Mouse (Mus musculus) embryonic facial prominence, embryonic 10.5 days (tissue): ENCODE measurements around the gene Itga9. TPM values are rescaled to one million over a fixed set of nuclear protein-coding genes. Genes with fewer than 3 reads are reported as not detected.

Source experiments
- DNase-seq: peaks from one replicate; pipeline ENCODE4 v3.0.0-alpha.2; 2017; ENCODE audit warnings: low spot score
- H3K27ac ChIP-seq: fragments of 300-500 bp; sonication (generic); replicated peaks from 2 replicates; pipeline ENCODE4 v1.5.1; 2016; ENCODE audit warnings: mild to moderate bottlenecking
- H3K27me3 ChIP-seq: fragments of 300-500 bp; sonication (generic); replicated peaks from 2 replicates; pipeline ENCODE4 v1.6.1; 2016; ENCODE audit warnings: low read depth, mild to moderate bottlenecking; ENCODE audit not compliant: poor library complexity, severe bottlenecking
- H3K36me3 ChIP-seq: fragments of 300-500 bp; sonication (generic); replicated peaks from 2 replicates; pipeline ENCODE4 v1.6.1; 2016; ENCODE audit warnings: mild to moderate bottlenecking, moderate library complexity
- H3K4me1 ChIP-seq: fragments of 300-500 bp; sonication (generic); 2 replicates; pipeline ENCODE4 v1.6.1; 2016
- H3K4me3 ChIP-seq: fragments of 300-500 bp; sonication (generic); 2 replicates; pipeline ENCODE4 v1.5.1; 2016; ENCODE audit warnings: mild to moderate bottlenecking, moderate library complexity
- H3K9me3 ChIP-seq: fragments of 300-500 bp; sonication (generic); 2 replicates; pipeline ENCODE4 v1.6.1; 2016; ENCODE audit warnings: mild to moderate bottlenecking
- WGBS: fragments of 180-500 bp; shearing (Covaris S2); methylation state at CpG from one replicate; pipeline ENCODE4 v1.1.7; 2016; 5-methylcytosine and 5-hydroxymethylcytosine counted together
- polyA plus RNA-seq: library from polyadenylated mRNA; unstranded; fragments of >200 nt; fragmentation: Nextera tagmentation; extraction: Ambion mirVana; gene quantifications from 2 replicates; pipeline ENCODE4 v1.2.1, GENCODE M21; 2016

Itga9 gene
- polyA plus RNA-seq, 1 experiment from 2014 or later = 13.4 TPM

DNA sequence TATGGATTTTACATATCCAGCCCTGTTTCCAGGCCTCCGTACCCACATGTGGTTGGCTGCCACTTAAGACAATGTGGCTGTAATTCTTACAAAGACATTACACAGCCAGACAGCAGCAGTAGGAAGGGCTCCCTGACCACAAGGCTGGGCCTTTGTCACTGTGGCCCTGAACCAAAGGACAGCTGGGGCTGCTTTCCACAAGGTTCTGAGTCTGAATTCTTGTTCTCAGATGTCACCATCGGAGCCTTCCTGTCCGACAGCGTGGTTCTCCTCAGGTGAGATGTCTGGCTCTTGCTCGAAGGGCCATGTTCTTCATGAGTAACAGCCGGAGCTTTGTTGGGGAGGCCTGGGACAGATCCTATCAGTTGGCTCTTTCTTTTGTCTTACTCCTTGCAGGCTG is 75.0 kb downstream of the Itga9 start:
- 87% methylated on average over 6 of the region's 6 CpGs for WGBS
- Histone ChIP-seq H3K4me3 (no peak overlapping the region), H3K9me3 (no peaks in the 10 kb centered on the region), H3K36me3 (peaks cover 36% of the 10 kb centered on the region), H3K27ac (peak overlapping the region; percentile 45; the same call in 1 of the 2 replicates), H3K27me3 (no peaks in the 10 kb centered on the region), H3K4me1 (peaks cover 34% of the 10 kb centered on the region)
- DNase-seq = no peak

DNA sequence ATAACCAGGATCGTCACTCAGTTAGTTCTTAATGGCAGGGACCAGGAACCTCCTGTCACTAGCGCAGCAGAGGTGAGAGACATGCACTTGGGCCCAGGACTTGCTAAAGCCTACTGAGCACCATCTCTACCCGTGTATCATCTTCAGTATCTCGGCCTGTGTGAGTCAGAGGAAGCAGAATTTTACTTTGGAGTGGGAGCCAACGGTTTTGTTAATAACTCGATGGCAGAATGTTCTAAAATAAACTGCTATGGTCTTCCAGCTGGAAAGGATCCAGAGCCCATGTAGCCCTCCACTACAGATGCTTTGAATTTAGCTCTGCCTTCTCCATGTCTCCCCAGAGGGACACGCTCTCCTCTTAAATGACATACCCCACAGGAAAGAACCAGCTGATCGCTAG is 75.7 kb downstream of the Itga9 start:
- 89% methylated on average over 8 of the region's 8 CpGs for WGBS
- H3K4me3 ChIP-seq = no peak overlapping the region
- no peaks in the 10 kb centered on the region for H3K27me3 ChIP-seq
- no peak overlapping the region for H3K27ac ChIP-seq
- H3K9me3 ChIP-seq = no peaks in the 10 kb centered on the region
- no peak for DNase-seq
- H3K4me1 ChIP-seq = peaks cover 33% of the 10 kb centered on the region
- peaks cover 34% of the 10 kb centered on the region for H3K36me3 ChIP-seq

DNA sequence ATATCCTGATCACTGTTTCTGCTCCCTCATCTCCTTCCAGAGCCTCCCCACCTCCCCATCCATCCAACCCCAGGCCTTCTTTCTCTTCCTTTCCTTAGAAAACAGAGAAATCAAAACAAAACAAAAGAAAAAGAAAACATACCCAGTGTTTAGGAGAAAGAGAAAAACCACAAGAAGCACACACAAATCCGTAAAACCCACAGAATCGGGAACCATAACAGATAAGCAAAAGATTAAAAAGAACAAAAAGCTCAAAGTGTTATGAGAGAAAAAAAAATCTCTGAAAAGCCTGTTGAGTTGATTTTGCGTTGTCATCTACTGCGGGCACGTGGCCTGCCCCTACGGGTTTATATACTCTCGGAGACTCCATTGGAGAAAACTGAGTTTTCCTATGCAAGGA is 77.0 kb downstream of the Itga9 start:
- 93% methylated on average over 7 of the region's 7 CpGs for WGBS
- DNase-seq = no peak

DNA sequence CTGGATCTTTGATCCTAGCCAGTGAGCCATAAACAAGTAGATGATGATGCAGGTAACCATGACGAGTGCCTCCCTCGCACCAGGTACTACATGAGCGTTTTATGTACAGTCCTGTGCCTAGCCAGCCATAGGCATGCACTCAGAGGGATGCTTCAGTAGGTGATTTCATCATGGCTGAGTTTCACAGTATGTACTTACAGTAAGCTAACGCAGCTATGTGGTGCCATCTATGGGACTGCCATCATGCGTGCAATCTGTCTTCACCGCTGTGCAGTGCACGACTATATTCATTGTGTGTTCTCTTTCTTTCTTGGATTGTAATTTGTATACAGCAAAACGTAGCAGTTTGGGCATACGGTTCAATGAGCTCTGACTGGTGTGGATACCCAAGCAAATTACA is 77.9 kb downstream of the Itga9 start:
- DNase-seq = no peak
- 92% methylated on average over 9 of the region's 9 CpGs for WGBS
- H3K27ac ChIP-seq = no peak overlapping the region
- H3K4me1 ChIP-seq = peaks cover 39% of the 10 kb centered on the region
- H3K9me3 ChIP-seq = no peaks in the 10 kb centered on the region
- peaks cover 37% of the 10 kb centered on the region for H3K36me3 ChIP-seq
- no peak overlapping the region for H3K4me3 ChIP-seq
- H3K27me3 ChIP-seq = no peaks in the 10 kb centered on the region

More for the DNA sequence above, 77.0 kb downstream of the Itga9 start:
- peaks cover 31% of the 10 kb centered on the region for H3K4me1 ChIP-seq
- H3K9me3 ChIP-seq = no peaks in the 10 kb centered on the region
- H3K27ac ChIP-seq = no peak overlapping the region
- peaks cover 34% of the 10 kb centered on the region for H3K36me3 ChIP-seq
- H3K27me3 ChIP-seq = no peaks in the 10 kb centered on the region
- no peak overlapping the region for H3K4me3 ChIP-seq

DNA sequence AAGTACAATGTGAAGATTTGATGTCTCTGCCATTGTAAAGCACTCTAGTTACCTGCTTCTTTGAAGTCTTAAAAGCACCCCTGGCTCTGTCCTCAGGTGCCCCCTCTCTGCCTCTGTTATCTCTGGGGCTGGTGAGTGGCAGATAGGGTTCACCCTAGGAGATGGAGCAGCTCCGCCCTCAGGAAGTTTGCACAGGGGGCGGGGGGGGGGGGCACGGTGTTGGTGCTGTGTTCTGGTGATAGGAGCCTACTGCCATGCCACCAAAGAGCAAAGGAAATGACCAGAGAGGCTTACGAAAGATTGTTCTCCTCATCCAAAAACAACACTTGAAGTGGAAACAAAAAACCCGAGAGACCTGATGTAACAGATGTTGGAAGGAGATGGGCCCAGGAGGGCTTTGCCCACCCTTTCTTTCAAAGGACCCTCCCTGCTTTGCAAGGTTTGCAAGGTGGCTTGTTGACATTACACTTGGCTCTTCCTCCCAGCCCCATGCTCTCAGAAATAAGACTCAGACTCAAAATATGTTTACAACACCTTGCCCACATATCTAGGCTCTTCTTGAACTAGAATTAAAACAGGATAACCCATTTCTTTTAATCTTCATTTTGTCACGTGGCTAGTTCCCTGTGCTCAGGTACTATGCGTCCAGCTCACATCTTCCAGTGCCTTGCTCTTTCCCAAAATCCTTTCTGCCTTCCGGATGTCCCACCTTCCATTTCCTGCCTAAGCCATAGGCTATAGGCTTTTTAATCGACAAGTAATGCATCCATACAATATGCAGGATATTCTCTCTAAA is 79.9 kb downstream of the Itga9 start:
- Histone ChIP-seq H3K9me3 (no peaks in the 10 kb centered on the region), H3K36me3 (peaks cover 57% of the 10 kb centered on the region), H3K27ac (no peak overlapping the region; the same call in 1 of the 2 replicates), H3K4me1 (peaks cover 46% of the 10 kb centered on the region), H3K27me3 (no peaks in the 10 kb centered on the region), H3K4me3 (no peak overlapping the region)
- DNase-seq = no peak
- 80% methylated on average over 9 of the region's 9 CpGs for WGBS

DNA sequence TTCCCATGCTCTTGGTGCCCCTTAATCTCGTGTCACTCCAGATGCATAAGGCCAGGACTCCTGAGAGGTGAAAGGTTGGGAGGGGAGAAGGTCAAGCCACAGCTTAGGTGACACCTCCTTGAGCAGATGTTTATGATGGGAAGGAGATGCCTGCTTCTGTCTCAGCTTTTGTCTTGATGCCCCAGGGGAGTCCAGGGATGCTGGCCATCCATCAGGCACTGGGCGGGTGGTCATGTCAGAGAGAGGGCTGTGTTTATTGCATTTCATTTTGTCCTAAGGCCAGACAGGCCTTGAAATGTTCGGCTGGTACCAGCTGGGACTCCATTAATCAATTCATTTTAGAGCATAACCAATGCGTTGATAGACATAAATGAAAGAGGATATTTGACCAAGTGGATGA is 81.8 kb downstream of the Itga9 start:
- no peak for DNase-seq
- H3K9me3 ChIP-seq = no peaks in the 10 kb centered on the region
- WGBS = 65% methylated on average over 4 of the region's 4 CpGs
- no peak overlapping the region for H3K4me3 ChIP-seq
- peaks cover 45% of the 10 kb centered on the region for H3K4me1 ChIP-seq
- peaks cover 60% of the 10 kb centered on the region for H3K36me3 ChIP-seq
- no peaks in the 10 kb centered on the region for H3K27me3 ChIP-seq
- no peak overlapping the region for H3K27ac ChIP-seq

DNA sequence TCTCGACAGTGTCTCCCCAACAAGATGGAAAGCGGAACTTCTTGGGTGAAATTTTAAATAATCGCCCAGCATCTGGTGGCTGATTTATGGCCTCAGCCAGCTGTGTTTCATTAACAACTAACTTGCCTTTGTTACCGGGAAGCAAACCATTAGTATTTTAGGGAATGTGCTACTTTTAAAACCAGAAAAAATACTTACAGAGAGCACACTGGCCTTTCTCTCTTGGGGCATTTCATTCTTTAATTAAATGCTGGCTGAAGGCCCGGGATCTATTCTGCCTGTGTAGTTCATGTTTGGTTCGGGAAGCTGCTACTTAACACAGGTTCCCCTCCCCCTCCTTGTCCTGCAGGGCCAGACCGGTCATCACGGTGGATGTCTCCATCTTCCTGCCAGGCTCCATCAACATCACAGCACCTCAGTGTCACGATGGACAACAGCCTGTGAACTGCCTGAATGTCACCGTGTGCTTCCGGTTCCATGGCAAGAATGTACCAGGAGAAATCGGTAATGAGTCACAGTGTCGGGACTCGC is 82.5 kb downstream of the Itga9 start:
- peaks cover 53% of the 10 kb centered on the region for H3K4me1 ChIP-seq
- H3K27me3 ChIP-seq = no peaks in the 10 kb centered on the region
- H3K36me3 ChIP-seq = peaks cover 62% of the 10 kb centered on the region
- peak overlapping the region; percentile 19 for H3K27ac ChIP-seq
- peak; percentile 32 for DNase-seq
- H3K9me3 ChIP-seq = no peaks in the 10 kb centered on the region
- WGBS = 60% methylated on average over 14 of the region's 14 CpGs
- no peak overlapping the region for H3K4me3 ChIP-seq

DNA sequence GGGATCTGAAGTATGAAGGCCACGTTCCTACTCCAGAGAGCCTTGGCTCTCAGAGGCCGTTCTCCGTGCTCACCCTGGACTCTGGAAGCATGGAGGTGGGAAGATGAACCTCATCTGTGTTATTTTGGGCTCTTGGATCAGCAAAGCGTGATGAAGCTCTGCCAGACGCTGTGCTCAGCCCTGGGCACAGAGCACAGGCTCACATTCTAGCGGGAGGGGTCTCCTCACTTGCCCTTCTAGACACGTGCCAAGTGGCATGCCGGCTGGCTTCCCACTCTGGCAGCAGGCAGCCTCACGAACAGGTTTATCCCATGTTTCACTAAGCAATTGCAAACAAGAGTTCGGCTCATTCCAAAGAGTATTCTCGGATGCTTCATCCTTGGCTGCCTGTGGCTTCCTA is 86.8 kb downstream of the Itga9 start:
- H3K9me3 ChIP-seq = no peaks in the 10 kb centered on the region
- DNase-seq = no peak
- 0 out of 2 replicates have a peak overlapping the region, but pooled peaks have one; percentile 8 for H3K27ac ChIP-seq
- no peaks in the 10 kb centered on the region for H3K27me3 ChIP-seq
- H3K4me3 ChIP-seq = no peak overlapping the region
- 92% methylated on average over 11 of the region's 11 CpGs for WGBS
- peaks cover 48% of the 10 kb centered on the region for H3K36me3 ChIP-seq
- H3K4me1 ChIP-seq = peaks cover 44% of the 10 kb centered on the region

DNA sequence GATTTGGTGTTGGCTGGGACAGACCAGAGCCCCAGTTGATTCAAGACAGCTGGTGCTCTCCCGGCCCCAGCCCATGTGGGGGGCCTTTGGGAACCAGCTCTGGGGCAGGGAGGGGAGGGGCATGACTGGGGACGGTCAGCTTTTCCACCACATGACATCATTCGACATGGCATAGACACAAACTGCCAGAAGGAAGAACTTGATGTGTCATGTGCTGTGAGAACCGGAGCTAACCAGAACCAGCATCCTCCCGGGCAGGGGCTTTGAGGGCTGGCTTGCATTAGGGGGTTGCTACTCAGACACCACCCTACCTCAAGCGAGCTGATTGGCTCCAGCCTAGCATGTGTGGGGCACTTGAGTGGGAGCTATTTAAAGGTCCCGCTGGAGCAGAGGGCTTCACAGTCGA is 87.9 kb downstream of the Itga9 start:
- Histone ChIP-seq H3K4me1 (peaks cover 32% of the 10 kb centered on the region), H3K27ac (peak overlapping the region; percentile 55), H3K36me3 (peaks cover 57% of the 10 kb centered on the region), H3K27me3 (no peaks in the 10 kb centered on the region), H3K4me3 (no peak overlapping the region), H3K9me3 (no peaks in the 10 kb centered on the region)
- DNase-seq = peak; percentile 84
- 43% methylated on average over 8 of the region's 8 CpGs for WGBS

DNA sequence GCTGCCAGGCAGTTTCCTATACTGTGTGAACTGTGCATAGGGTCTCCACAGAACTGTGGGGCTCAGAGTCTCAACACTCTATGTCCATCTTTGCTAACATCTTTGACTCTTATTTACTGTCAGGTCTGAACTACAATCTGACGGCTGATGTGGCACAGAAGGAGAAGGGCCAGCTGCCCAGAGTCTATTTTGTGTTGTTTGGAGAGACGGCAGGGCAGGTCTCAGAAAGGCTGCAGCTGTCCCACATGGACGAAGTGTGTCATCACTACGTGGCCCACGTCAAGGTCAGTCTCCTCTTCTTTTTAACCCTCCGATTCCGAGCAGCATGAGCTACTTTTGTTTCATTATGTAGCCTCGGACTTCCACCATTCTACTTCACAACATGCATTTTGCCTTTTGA is 91.7 kb downstream of the Itga9 start:
- Histone ChIP-seq H3K27ac (no peak overlapping the region), H3K4me1 (peaks cover 45% of the 10 kb centered on the region), H3K9me3 (no peaks in the 10 kb centered on the region), H3K36me3 (peaks cover 25% of the 10 kb centered on the region), H3K27me3 (no peaks in the 10 kb centered on the region), H3K4me3 (no peak overlapping the region)
- no peak for DNase-seq
- 87% methylated on average over 8 of the region's 8 CpGs for WGBS

DNA sequence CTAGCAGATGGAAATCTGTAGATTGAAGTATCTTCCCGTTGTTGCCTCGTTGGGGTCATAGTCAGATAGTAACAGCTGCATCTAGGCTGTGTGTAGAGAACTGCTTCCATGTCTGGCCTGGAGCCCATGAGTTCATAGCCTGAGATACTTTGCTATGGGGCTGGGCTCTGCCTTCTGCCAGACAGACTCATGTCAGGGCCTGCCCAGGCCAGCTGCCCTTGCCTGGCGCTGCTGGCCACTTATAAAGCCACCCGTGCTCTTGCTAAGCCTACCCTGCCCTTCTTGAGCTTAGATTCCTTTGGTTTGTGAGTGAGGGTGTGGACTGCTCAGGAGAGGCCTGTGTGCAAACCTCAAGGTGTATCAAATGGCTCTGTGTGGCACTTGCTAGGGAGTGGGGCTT is 93.2 kb downstream of the Itga9 start:
- Histone ChIP-seq H3K4me3 (no peak overlapping the region), H3K27ac (0 out of 2 replicates have a peak overlapping the region, but pooled peaks have one; percentile 4), H3K9me3 (no peaks in the 10 kb centered on the region), H3K4me1 (peaks cover 29% of the 10 kb centered on the region), H3K36me3 (peaks cover 32% of the 10 kb centered on the region), H3K27me3 (no peaks in the 10 kb centered on the region)
- no peak for DNase-seq
- WGBS = 93% methylated on average over 4 of the region's 4 CpGs

DNA sequence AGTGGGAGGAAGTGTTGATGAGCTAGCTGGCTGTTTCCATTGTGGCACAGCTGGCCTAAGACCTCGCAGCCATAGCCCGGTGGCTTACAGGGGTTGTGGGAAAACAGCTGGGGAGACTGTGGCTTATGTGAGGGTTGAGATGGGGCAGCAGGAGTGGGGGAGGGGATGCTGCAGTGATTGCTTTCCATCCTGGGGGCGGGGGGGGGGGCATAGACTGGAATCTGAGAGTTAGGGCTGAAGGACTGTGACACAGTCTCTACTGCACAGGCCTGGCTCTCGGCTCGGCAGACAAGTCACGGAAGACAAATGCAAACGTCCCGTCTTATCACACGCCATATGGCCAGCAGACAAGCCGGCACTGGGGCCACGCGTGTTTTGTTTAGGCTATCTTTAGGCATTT is 94.4 kb downstream of the Itga9 start:
- Histone ChIP-seq H3K4me3 (no peak overlapping the region), H3K36me3 (peaks cover 40% of the 10 kb centered on the region), H3K27ac (peak overlapping the region; percentile 36), H3K4me1 (peaks cover 27% of the 10 kb centered on the region), H3K9me3 (no peaks in the 10 kb centered on the region), H3K27me3 (no peaks in the 10 kb centered on the region)
- peak; percentile 52 for DNase-seq
- WGBS = 41% methylated on average over 12 of the region's 12 CpGs

DNA sequence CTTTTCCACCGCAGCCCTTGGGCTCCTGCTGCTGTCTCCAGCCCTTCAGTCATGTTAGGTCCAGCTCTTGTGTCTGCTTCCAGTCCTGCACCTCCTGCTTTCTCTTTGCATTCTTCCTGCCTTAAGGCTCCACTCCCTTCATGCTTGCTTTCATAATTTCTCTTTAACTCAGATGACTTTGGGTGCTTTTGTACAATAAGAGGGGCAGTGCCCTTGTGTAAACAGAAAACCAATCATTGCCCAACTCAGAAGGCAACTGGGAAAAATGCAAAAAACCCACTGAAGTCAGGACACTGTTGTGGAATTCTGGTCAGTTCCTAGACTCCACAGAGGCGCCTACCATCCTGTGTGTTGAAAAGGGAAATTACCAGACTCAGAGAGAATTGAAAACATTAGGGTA is 95.3 kb downstream of the Itga9 start:
- no peak for DNase-seq
- H3K27me3 ChIP-seq = no peaks in the 10 kb centered on the region

More for the DNA sequence above, 95.3 kb downstream of the Itga9 start:
- no peaks in the 10 kb centered on the region for H3K9me3 ChIP-seq
- peak overlapping the region; percentile 36 for H3K27ac ChIP-seq
- H3K4me1 ChIP-seq = peaks cover 35% of the 10 kb centered on the region
- WGBS = 87% methylated on average over 2 of the region's 2 CpGs
- H3K36me3 ChIP-seq = peaks cover 45% of the 10 kb centered on the region
- no peak overlapping the region for H3K4me3 ChIP-seq
